ENCODE assay signal across 24 mouse cellular contexts in genomic region chr5:35185289-35185688, GRCm38 (mm10).
"Had no signal": no experiment of that assay in that cellular context is flagged by ENCODE, and none has a peak within 500 bp of the region (broad histone marks: within the 10 kb centered on the region; RNA-seq: fewer than 3 reads in every experiment).

No protein-coding gene starts in this region.

- H3K9me3 ChIP-seq: heart, embryonic 12.5 days; hindbrain, embryonic 10.5 days; hindbrain, embryonic 12.5 days; hindbrain, embryonic 15.5 days; intestine, embryonic 15.5 days; limb, embryonic 10.5 days; limb, embryonic 12.5 days; liver, embryonic 12.5 days had no signal

- H3K36me3 ChIP-seq: heart, embryonic 12.5 days; hindbrain, embryonic 10.5 days; hindbrain, embryonic 12.5 days; hindbrain, embryonic 15.5 days; intestine, embryonic 15.5 days; limb, embryonic 10.5 days; limb, embryonic 12.5 days; liver, embryonic 12.5 days had no signal

- H3K4me3 ChIP-seq: gastrocnemius, adult 2 months; heart, adult 2 months; heart, embryonic 12.5 days; hindbrain, embryonic 10.5 days; hindbrain, embryonic 12.5 days; hindbrain, embryonic 15.5 days; intestine, embryonic 15.5 days; layer of hippocampus, adult 2 months; left cerebral cortex, adult 2 months; limb, embryonic 10.5 days; limb, embryonic 12.5 days; liver, embryonic 12.5 days had no signal

- H3K4me1 ChIP-seq: intestine, embryonic 15.5 days; liver, embryonic 12.5 days had no signal

- H3K27me3 ChIP-seq: hindbrain, embryonic 12.5 days; hindbrain, embryonic 15.5 days; intestine, embryonic 15.5 days; limb, embryonic 12.5 days had no signal

- ATAC-seq: forebrain, embryonic 16.5 days; inflammation-experienced regulatory T-cells, adult 6 months; intestine, embryonic 15.5 days; intestine, postnatal 0 days; liver, embryonic 12.5 days had no signal

- H3K9ac ChIP-seq: heart, embryonic 12.5 days; hindbrain, embryonic 12.5 days; hindbrain, embryonic 15.5 days; intestine, embryonic 15.5 days; limb, embryonic 12.5 days; liver, embryonic 12.5 days had no signal

- DNase-seq: gastrocnemius, adult 2 months; gastrocnemius, postnatal 10 days; gastrocnemius, postnatal 25 days; heart, adult 2 months; heart, postnatal 36 days; kidney, adult 18-20 months; kidney, adult 8-10 months; kidney, postnatal 10 days; kidney, postnatal 25 days; kidney, postnatal 4 days; liver had no signal

- H3K4me2 ChIP-seq: heart, embryonic 12.5 days; hindbrain, embryonic 12.5 days; hindbrain, embryonic 15.5 days; intestine, embryonic 15.5 days; limb, embryonic 12.5 days; liver, embryonic 12.5 days had no signal

- H3K27ac ChIP-seq: gastrocnemius, adult 2 months; heart, adult 2 months; hindbrain, embryonic 12.5 days; hindbrain, embryonic 15.5 days; intestine, embryonic 15.5 days; layer of hippocampus, adult 2 months; left cerebral cortex, adult 2 months; limb, embryonic 10.5 days; limb, embryonic 12.5 days; liver, embryonic 12.5 days had no signal
